Mouse (Mus musculus) liver, embryonic 14.5 days (tissue): ENCODE results near the gene Apba3. TPM values are rescaled to one million over a fixed set of nuclear protein-coding genes. Genes with fewer than 3 reads are reported as not detected.

ENCODE experiments used
- ATAC-seq: fragments of 200-750 bp; cut with Nextera tagmentation; 2 replicates; pipeline ENCODE4 v1.8.0; 2017; ENCODE audit warnings: moderate number of reproducible peaks, mild to moderate bottlenecking, moderate library complexity; ENCODE audit not compliant: insufficient read depth
- DNase-seq, 3 experiments: peaks; one replicate each; pipeline ENCODE4 v3.0.0-alpha.2; 2012 to 2013; ENCODE audit warnings: low read depth in 3 of 3, low spot score in 3 of 3
- H3K27ac ChIP-seq: fragments of 300-500 bp; sonication (generic); 2 replicates; pipeline ENCODE4 v1.5.1; 2014; ENCODE audit warnings: moderate library complexity, mild to moderate bottlenecking, control low read depth, inconsistent platforms
- H3K27me3 ChIP-seq: fragments of 300-500 bp; sonication (generic); 2 replicates; pipeline ENCODE4 v1.6.1; 2014; ENCODE audit warnings: mild to moderate bottlenecking, low read length, moderate library complexity; ENCODE audit not compliant: control insufficient read depth, insufficient read depth
- H3K36me3 ChIP-seq: fragments of 300-500 bp; sonication (generic); replicated peaks from 2 replicates; pipeline ENCODE4 v1.6.1; 2014; ENCODE audit warnings: low read depth; ENCODE audit not compliant: control insufficient read depth, insufficient read depth
- H3K4me1 ChIP-seq, 2 experiments: fragments of 200-500 bp in 1 of 2; fragments of 300-500 bp in 1 of 2; sonication (generic) in 1 of 2; replicated peaks; 2 replicates each; pipeline ENCODE4 v1.6.1; 2012 to 2014; ENCODE audit warnings: antibody characterized with exemption in 1 of 2, inconsistent platforms in 1 of 2, low read length in 1 of 2; ENCODE audit not compliant: control insufficient read depth in 2 of 2, insufficient read depth in 2 of 2
- H3K4me2 ChIP-seq: fragments of 300-500 bp; sonication (generic); 2 replicates; pipeline ENCODE4 v1.6.1; 2014; ENCODE audit warnings: low read depth, mild to moderate bottlenecking, control low read depth, moderate library complexity
- H3K4me3 ChIP-seq, 2 experiments: fragments of 200-500 bp in 1 of 2; fragments of 300-500 bp in 1 of 2; sonication (generic) in 1 of 2; 2 replicates each; pipeline ENCODE4 v1.5.1; 2012 to 2014; ENCODE audit warnings: low read depth in 2 of 2, low read length in 2 of 2, mild to moderate bottlenecking in 2 of 2, control low read depth in 1 of 2, inconsistent platforms in 1 of 2, moderate library complexity in 1 of 2; ENCODE audit not compliant: insufficient read depth in 1 of 2
- H3K9ac ChIP-seq: fragments of 300-500 bp; sonication (generic); replicated peaks from 2 replicates; pipeline ENCODE4 v1.6.1; 2014; ENCODE audit warnings: mild to moderate bottlenecking, control low read depth, moderate library complexity
- H3K9me3 ChIP-seq: fragments of 300-500 bp; sonication (generic); 2 replicates; pipeline ENCODE4 v1.6.1; 2016; ENCODE audit warnings: low read length, mixed read lengths; ENCODE audit not compliant: control insufficient read depth
- CTCF ChIP-seq: IDR thresholded peaks from 2 replicates; pipeline ENCODE4 v1.5.1; 2016; ENCODE audit warnings: antibody characterized with exemption, low read depth, control low read depth
- EP300 ChIP-seq: IDR thresholded peaks from 2 replicates; pipeline ENCODE4 v1.6.1; 2016; ENCODE audit warnings: antibody characterized with exemption, low read depth
- WGBS: fragments of 180-500 bp; shearing (Covaris S2); extraction: QIAGEN DNeasy Blood & Tissue Kit; methylation state at CpG from one replicate; pipeline ENCODE4 v1.1.7; 2014; ENCODE audit not compliant: insufficient replicate concordance; 5-methylcytosine and 5-hydroxymethylcytosine counted together
- polyA plus RNA-seq, 2 experiments: library from polyadenylated mRNA; depleted of rRNA in 1 of 2; stranded (reverse) in 1 of 2; unstranded in 1 of 2; fragments of >200 nt; fragmentation: Nextera tagmentation in 1 of 2; extraction: Ambion mirVana in 1 of 2; gene quantifications; 2 replicates each; pipeline versions ENCODE4 v1.2.1 to v1.2.3; 2012 to 2014

Gene Apba3
- polyA plus RNA-seq, 2 experiments, result 14.3 to 15.7 TPM

DNA sequence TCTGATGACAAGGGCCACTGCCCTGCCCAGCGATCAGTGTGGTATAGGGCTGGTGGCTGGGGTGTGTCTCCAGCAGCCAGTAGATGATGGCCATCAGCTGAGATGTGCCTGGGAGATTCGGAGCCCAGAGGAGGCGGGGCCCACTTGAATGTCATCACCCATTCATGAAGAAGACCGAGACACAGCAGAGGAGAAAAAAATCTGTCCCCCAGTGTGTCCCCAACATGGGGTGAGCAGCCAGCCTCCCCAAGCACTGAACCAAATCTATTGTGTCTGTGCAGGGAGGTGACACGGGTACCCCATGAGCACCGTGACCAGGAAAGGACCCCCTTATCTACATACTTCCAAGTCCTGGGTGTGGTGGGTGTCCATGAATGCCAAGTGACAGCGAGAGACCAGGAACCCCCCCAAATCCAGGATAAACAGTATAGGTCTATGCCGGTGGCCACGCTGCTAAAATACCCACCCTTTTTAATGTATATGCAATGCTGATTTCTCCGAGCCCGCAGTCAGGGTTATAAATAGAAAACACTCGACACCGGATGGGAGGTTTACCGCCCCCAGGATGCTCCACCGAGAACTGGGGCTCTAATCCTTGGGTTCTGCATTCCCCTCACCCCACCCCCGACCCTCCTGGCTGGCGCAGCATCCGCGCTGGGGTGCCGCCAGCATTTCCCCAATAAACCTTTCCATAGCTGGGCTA, 36.9 kb upstream of the Apba3 start:
- ATAC-seq, result no peak
- Histone ChIP-seq H3K9ac (no peak overlapping the region), H3K36me3 (no peaks in the 10 kb centered on the region), H3K4me2 (no peak overlapping the region), H3K4me1 (peaks cover 2 to 3% of the 10 kb centered on the region in 2 experiments; a peak in 2 of 4 replicates), H3K27ac (no peak overlapping the region), H3K27me3 (peaks cover 36% of the 10 kb centered on the region), H3K4me3 (no peak overlapping the region), H3K9me3 (no peaks in the 10 kb centered on the region)
- no peak for DNase-seq
- WGBS, result 12% methylated on average over 20 of the region's 20 CpGs
- no peak for TF ChIP-seq EP300
- no peak for TF ChIP-seq CTCF

DNA sequence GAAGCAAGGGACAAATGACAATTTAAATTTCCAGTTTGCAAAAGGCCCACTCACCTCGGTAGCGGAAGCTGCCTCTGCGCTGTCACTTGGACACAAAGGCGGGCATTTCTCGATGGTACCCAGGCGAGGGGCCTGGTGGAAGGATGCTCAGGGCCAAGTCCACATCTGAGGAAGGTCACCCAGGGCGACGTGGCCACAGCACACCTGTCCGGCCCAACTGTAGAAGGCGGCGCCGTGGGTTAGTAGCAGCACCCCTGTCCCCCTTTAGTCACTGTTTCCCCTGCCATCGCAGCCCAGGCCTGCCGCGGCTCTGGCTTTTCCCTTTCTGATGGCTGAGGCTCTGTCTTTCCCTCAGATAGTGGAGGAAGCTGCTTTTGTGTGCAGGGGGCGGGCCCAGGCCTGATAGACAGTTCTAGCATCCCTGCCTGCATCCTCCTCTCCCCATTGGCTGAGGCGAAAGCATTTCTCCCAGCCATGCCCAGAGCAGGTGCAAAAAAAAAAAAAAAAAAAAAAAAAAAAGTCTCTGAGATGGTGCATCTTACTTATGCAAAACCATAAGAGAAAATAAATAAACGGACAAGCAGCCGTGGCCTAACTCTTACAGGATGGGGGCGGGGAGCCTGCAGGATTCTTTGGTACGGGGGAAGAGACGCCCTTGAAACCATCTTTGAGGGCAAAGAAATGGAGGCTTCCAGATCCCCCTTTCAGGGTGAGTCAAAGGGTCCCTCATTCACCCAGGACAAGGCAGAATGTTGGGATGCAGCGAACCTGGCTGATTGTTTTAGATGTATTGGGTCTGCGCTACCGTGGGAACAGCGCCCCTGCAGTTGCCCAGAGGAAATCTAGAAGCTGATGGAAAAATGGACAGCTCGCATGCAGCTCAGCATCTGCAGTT, 36.1 kb upstream of the Apba3 start, which contains the start of gene Atcay:
TSS of gene Atcay (minus strand) at position 396 of the 895 bp plus-strand sequence.
- WGBS, result 13% methylated on average over 27 of the region's 27 CpGs
- Histone ChIP-seq H3K27ac (no peak within 1 kb of the TSS), H3K36me3 (no peaks in the 10 kb centered on the region), H3K9me3 (no peaks in the 10 kb centered on the region), H3K9ac (no peak within 1 kb of the TSS), H3K4me1 (peaks cover 2 to 3% of the 10 kb centered on the region in 2 experiments; a peak in 2 of 4 replicates), H3K4me3 (no peak within 1 kb of the TSS), H3K27me3 (peaks cover 36% of the 10 kb centered on the region), H3K4me2 (no peak within 1 kb of the TSS)
- TF ChIP-seq EP300 (no peak), CTCF (peak; percentile 58)
- ATAC-seq (no peak), DNase-seq (no peak)

DNA sequence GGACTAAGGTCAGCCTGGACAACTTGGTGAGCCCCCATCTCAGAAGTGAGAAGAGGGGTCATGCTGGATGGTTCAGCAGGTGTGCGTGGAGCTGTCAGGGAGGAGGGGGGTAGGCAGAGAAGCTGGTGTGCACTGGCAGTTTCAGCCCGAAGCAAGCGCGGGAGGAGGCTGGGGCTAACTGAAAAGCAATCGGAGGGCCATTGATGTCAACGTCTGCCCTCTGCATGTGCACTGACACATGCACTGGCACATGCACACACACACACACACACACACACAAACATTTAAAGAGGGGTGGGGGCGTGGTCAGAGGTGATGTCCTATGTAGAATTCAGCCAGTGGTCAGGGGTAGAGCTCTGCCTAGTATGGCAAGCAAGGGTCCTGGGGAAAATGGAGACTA, 35.3 kb upstream of the Apba3 start:
- WGBS, result 46% methylated on average over 7 of the region's 7 CpGs
- TF ChIP-seq CTCF (no peak), EP300 (no peak)
- Histone ChIP-seq H3K9ac (no peak overlapping the region), H3K36me3 (no peaks in the 10 kb centered on the region), H3K27ac (no peak overlapping the region), H3K9me3 (no peaks in the 10 kb centered on the region), H3K4me1 (peaks cover 2 to 3% of the 10 kb centered on the region in 2 experiments; a peak in 2 of 4 replicates), H3K27me3 (peaks cover 36% of the 10 kb centered on the region), H3K4me3 (no peak overlapping the region), H3K4me2 (no peak overlapping the region)
- DNase-seq (no peak), ATAC-seq (no peak)

DNA sequence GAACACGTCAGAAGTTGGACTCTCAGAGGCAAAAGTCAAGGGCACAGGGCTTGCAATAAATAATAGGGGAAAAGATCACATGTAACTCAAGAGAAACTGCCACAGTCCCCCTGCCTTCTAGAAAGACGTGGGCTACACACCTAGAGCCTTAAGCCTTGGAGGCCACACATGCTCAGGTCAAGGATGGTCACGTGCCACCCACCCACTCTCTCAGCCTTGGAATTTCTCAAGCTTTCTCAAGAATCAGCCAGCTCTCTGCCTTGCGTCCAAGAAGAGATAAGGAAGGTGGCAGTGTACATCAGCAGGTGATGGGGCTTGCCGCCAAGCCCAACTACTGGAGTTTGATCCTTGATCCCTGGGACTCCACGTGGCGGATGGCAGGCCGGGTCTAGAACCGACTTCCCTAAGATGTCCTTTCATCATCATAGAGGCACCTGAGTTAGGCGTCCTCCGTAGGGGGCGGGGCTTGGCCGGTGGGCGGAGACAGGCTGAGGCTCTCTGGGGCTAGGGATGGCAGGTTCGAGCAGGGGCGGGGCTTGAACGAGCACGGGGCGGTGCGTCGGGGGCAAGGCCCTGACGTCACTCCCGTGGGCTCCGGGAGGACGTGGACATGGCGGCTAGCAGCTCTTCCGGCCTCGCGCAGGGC, 34.1 kb upstream of the Apba3 start, which contains the start of gene Zfr2:
TSS of gene Zfr2 (plus strand) at position 576 of the 646 bp plus-strand sequence.
- no peaks in the 10 kb centered on the region for H3K36me3 ChIP-seq
- TF ChIP-seq CTCF (no peak), EP300 (no peak)
- H3K9ac ChIP-seq, result peak within 1 kb of the TSS; percentile 24
- H3K27ac ChIP-seq, result no peak within 1 kb of the TSS
- peak within 1 kb of the TSS; percentile 56 for H3K4me2 ChIP-seq
- peaks cover 2 to 3% of the 10 kb centered on the region in 2 experiments; a peak in 2 of 4 replicates for H3K4me1 ChIP-seq
- DNase-seq (peak; percentile 60 to 76 (median 69)), ATAC-seq (peak; percentile 83)
- H3K4me3 ChIP-seq, result peak within 1 kb of the TSS; percentile 55 to 66
- peaks cover 36% of the 10 kb centered on the region for H3K27me3 ChIP-seq
- no peaks in the 10 kb centered on the region for H3K9me3 ChIP-seq
- 7% methylated on average over 29 of the region's 29 CpGs for WGBS
